Mouse (Mus musculus) midbrain, embryonic 14.5 days (tissue): ENCODE results near the gene Kif23. TPM values are rescaled to one million over a fixed set of nuclear protein-coding genes. Genes with fewer than 3 reads are reported as not detected.
A peak's percentile ranks its signal among the peaks of the same experiment; 100 is the strongest.

ENCODE experiments used
- ATAC-seq: fragments of 200-750 bp; cut with Nextera tagmentation; 2 replicates; pipeline ENCODE4 v1.8.0; 2017; ENCODE audit warnings: moderate number of reproducible peaks, moderate library complexity; ENCODE audit not compliant: low FRiP score, low TSS enrichment
- DNase-seq: peaks from one replicate; pipeline ENCODE4 v3.0.0-alpha.2; 2015
- H3K27ac ChIP-seq: fragments of 300-500 bp; sonication (generic); replicated peaks from 2 replicates; pipeline ENCODE4 v1.5.1; 2014; ENCODE audit warnings: mild to moderate bottlenecking, low read depth, low read length, moderate library complexity
- H3K27me3 ChIP-seq: fragments of 300-500 bp; sonication (generic); 2 replicates; pipeline ENCODE4 v1.6.1; 2014; ENCODE audit warnings: low read length, control low read depth, mixed read lengths; ENCODE audit not compliant: control insufficient read depth, insufficient read depth
- H3K36me3 ChIP-seq: fragments of 300-500 bp; sonication (generic); 2 replicates; pipeline ENCODE4 v1.6.1; 2014; ENCODE audit warnings: low read length, control low read depth; ENCODE audit not compliant: control insufficient read depth, insufficient read depth
- H3K4me1 ChIP-seq: fragments of 300-500 bp; sonication (generic); 2 replicates; pipeline ENCODE4 v1.6.1; 2014; ENCODE audit warnings: mild to moderate bottlenecking, antibody characterized with exemption, low read length, control low read depth; ENCODE audit not compliant: control insufficient read depth, insufficient read depth
- H3K4me2 ChIP-seq: fragments of 300-500 bp; sonication (generic); 2 replicates; pipeline ENCODE4 v1.6.1; 2014; ENCODE audit warnings: mild to moderate bottlenecking, low read length, moderate library complexity
- H3K4me3 ChIP-seq: fragments of 300-500 bp; sonication (generic); replicated peaks from 2 replicates; pipeline ENCODE4 v1.5.1; 2014; ENCODE audit warnings: low read depth, low read length
- H3K9ac ChIP-seq: fragments of 300-500 bp; sonication (generic); replicated peaks from 2 replicates; pipeline ENCODE4 v1.6.1; 2014; ENCODE audit warnings: mild to moderate bottlenecking, low read length, moderate library complexity
- H3K9me3 ChIP-seq: fragments of 300-500 bp; sonication (generic); 2 replicates; pipeline ENCODE4 v1.6.1; 2016; ENCODE audit warnings: low read length, control low read depth, mixed read lengths; ENCODE audit not compliant: control insufficient read depth
- WGBS: fragments of 180-500 bp; shearing (Covaris S2); extraction: QIAGEN DNeasy Blood & Tissue Kit; methylation state at CpG from one replicate; pipeline ENCODE4 v1.1.7; 2014; 5-methylcytosine and 5-hydroxymethylcytosine counted together
- polyA plus RNA-seq: library from polyadenylated mRNA; unstranded; fragments of >200 nt; fragmentation: Nextera tagmentation; extraction: Ambion mirVana; gene quantifications from 2 replicates; pipeline ENCODE4 v1.2.1, GENCODE M21; 2014

The Kif23 gene
- polyA plus RNA-seq, 1 experiment from 2014 or later = 26.3 TPM

DNA sequence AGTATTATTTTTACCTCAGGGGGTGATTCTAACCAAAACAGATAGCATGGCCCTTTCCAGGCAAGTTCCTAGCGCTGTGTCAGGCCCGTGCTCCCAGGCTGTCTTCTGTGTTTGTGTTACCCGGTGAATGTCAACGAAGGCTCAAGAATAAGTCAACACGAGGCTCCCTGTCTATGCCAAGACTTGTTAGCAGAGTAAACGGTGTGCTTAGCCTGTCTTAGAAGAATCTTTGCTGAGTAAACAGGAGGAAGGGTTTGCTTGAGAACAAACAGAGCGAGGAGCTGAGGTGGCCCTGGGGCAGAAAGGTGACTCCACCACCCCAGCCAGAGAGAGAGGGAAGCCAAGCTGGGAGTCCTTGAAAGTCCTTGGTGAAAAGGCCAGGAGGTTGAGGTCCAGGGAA lies 42.4 kb downstream of the Kif23 start:
- Histone ChIP-seq H3K4me1 (peaks cover 13% of the 10 kb centered on the region), H3K27ac (no peak overlapping the region), H3K27me3 (0 out of 2 replicates have a peak, but pooled peaks cover 4% of the 10 kb centered on the region), H3K36me3 (no peaks in the 10 kb centered on the region), H3K4me3 (no peak overlapping the region), H3K9me3 (no peaks in the 10 kb centered on the region), H3K4me2 (no peak overlapping the region), H3K9ac (no peak overlapping the region)
- DNase-seq (no peak), ATAC-seq (no peak)
- 73% methylated on average over 7 of the region's 7 CpGs for WGBS

DNA sequence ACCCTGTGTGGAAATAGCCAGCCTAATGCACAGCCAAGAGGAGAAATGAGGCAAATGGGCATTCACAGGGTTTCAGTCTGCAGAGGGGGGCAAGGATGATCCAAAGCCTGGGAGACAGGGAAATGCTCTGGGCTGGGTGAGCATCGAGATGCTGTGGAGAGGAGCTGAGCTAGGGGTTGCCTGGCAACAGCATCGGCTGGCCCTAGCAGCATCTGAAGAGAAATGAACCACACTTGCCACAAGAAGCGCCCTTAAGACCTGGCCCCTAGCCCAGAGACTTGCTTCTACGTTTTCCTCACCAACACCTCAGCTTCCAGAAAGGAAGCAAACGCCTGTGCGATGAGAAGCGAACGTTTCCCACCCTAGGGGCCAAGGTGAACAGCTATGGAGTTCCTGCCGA lies 44.1 kb downstream of the Kif23 start:
- WGBS = 40% methylated on average over 9 of the region's 9 CpGs
- Histone ChIP-seq H3K9me3 (no peaks in the 10 kb centered on the region), H3K27me3 (0 out of 2 replicates have a peak, but pooled peaks cover 8% of the 10 kb centered on the region), H3K9ac (no peak overlapping the region; the same call in 1 of the 2 replicates), H3K4me1 (peaks cover 13% of the 10 kb centered on the region), H3K27ac (peak overlapping the region; percentile 26; the same call in 1 of the 2 replicates), H3K4me3 (no peak overlapping the region), H3K36me3 (no peaks in the 10 kb centered on the region), H3K4me2 (no peak overlapping the region)
- ATAC-seq (no peak), DNase-seq (peak; percentile 75)

DNA sequence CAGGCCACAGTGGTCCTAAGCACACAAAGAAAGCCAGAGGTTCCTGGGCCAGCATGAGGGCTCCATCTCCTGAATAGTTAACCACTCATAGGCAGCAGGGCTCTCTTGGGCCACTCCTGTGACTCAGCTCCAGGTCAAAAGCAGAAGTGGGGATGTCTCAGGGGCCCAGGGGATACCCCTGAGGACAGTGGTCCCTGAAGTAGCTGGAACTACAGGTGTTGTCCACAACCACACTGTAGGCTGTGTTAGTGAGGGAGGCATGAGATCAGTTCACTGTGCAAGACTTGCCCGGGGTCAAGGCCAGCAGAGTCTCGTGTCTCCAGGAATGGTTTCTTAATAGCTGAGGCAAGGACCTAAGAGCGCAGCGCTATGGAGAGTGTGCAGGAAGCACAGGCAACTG lies 45.0 kb downstream of the Kif23 start:
- no peak overlapping the region for H3K27ac ChIP-seq
- H3K4me1 ChIP-seq = peaks cover 13% of the 10 kb centered on the region
- no peak overlapping the region for H3K9ac ChIP-seq
- no peak overlapping the region for H3K4me2 ChIP-seq
- no peak overlapping the region for H3K4me3 ChIP-seq
- ATAC-seq (no peak), DNase-seq (no peak)
- H3K27me3 ChIP-seq = 0 out of 2 replicates have a peak, but pooled peaks cover 8% of the 10 kb centered on the region
- no peaks in the 10 kb centered on the region for H3K36me3 ChIP-seq
- H3K9me3 ChIP-seq = no peaks in the 10 kb centered on the region
- 83% methylated on average over 4 of the region's 4 CpGs for WGBS

DNA sequence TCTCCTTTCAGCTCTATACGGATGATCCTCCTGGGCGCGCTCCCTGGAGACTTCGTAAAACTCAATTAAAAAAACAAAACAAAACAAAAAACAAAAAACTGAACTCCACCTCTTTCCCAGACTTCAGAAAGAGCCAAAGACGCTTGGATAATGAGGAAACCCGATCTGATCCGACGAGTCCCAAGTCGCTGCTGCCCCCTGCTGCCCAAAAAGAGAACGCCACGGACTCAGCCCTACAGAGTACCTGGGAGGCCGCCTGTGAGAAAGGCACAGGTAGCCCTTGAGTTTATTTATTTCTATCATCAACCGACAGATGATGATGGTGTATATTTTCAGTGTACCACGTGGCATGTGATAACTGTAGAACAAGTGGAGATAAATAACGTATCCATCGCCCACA lies 46.8 kb downstream of the Kif23 start:
- DNase-seq (peak; percentile 94), ATAC-seq (no peak; the same call in 1 of the 2 replicates)
- no peak overlapping the region for H3K9ac ChIP-seq
- H3K4me1 ChIP-seq = peaks cover 13% of the 10 kb centered on the region
- H3K4me3 ChIP-seq = no peak overlapping the region
- 0 out of 2 replicates have a peak overlapping the region, but pooled peaks have one; percentile 13 for H3K4me2 ChIP-seq
- no peaks in the 10 kb centered on the region for H3K9me3 ChIP-seq
- H3K27ac ChIP-seq = no peak overlapping the region
- 0 out of 2 replicates have a peak, but pooled peaks cover 8% of the 10 kb centered on the region for H3K27me3 ChIP-seq
- H3K36me3 ChIP-seq = no peaks in the 10 kb centered on the region
- WGBS = 6% methylated on average over 16 of the region's 16 CpGs

DNA sequence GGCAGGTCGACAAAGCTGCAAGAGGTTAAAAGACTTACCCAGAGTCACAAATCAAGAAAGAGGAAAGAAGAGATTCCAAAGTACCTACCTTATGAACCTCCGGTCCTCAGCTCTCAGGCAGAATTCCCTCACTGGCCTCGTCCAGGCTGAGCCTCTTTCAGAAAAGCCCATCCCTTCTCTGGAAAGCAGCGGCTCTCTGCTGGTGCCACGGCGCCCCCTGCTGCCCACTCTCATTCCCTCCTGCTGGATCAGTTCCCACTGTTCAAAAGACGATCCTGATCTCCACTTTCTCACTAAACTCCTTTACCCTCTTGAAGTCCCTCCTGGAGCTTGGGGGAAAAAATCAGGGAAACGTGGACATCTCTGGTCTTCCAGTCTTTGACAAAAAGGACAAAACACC lies 48.2 kb downstream of the Kif23 start:
- 3% methylated on average over 8 of the region's 8 CpGs for WGBS
- H3K27ac ChIP-seq = no peak overlapping the region
- H3K4me1 ChIP-seq = peaks cover 13% of the 10 kb centered on the region
- H3K36me3 ChIP-seq = no peaks in the 10 kb centered on the region
- no peak overlapping the region for H3K4me2 ChIP-seq
- peak; percentile 24; the same call in 1 of the 2 replicates for ATAC-seq
- no peak overlapping the region for H3K9ac ChIP-seq
- DNase-seq = peak; percentile 94
- H3K9me3 ChIP-seq = no peaks in the 10 kb centered on the region
- no peak overlapping the region for H3K4me3 ChIP-seq
- H3K27me3 ChIP-seq = 0 out of 2 replicates have a peak, but pooled peaks cover 8% of the 10 kb centered on the region

DNA sequence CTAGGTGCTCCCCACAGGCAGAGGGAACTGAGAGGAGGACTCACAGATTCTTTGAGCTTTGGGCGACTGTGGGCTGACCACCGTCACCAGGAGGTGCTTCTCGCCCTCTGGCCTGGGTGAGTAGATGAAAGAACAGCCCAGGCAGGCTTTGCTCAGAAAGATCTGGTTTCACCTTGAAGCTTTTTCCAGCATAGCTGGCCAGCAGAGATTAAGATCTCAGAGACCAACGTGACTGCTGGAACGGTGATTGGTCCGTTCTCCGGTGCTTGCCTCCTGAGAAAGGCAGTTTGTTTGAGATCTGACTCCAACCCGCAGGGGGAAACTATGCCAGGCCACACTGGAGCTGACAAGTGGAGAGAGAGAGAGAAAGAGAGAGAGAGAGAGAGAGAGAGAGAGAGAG lies 51.6 kb downstream of the Kif23 start:
- DNase-seq = no peak
- no peak for ATAC-seq
- Histone ChIP-seq H3K4me3 (no peak overlapping the region), H3K27ac (no peak overlapping the region), H3K27me3 (0 out of 2 replicates have a peak, but pooled peaks cover 8% of the 10 kb centered on the region), H3K9me3 (no peaks in the 10 kb centered on the region), H3K4me1 (no peaks in the 10 kb centered on the region), H3K36me3 (no peaks in the 10 kb centered on the region), H3K9ac (no peak overlapping the region), H3K4me2 (no peak overlapping the region)
- WGBS = 80% methylated on average over 8 of the region's 8 CpGs

DNA sequence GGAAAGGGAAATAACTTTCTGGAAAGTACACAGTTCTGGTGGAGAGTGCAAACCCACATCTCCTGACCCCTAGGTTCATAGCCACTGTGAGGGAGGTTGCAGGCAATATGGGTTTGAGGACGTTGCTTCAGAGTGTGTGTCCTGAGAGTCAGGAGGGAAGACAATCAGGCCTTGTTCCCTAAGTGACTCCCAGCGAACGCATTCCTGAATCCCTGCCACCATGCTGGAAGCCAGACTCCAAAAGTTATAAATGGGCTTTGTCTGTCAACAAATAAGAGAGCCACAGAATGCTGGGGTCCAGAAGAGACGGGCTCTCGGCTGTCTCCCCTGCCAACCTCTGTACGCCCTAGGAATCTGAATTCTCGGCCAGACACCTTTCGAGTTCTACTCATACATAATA lies 56.7 kb downstream of the Kif23 start:
- ATAC-seq (no peak), DNase-seq (peak; percentile 58)
- peaks cover 1% of the 10 kb centered on the region; the same call in 1 of the 2 replicates for H3K4me1 ChIP-seq
- no peaks in the 10 kb centered on the region for H3K9me3 ChIP-seq
- no peak overlapping the region for H3K9ac ChIP-seq
- no peak overlapping the region for H3K4me3 ChIP-seq
- 42% methylated on average over 8 of the region's 8 CpGs for WGBS
- H3K27me3 ChIP-seq = no peaks in the 10 kb centered on the region
- no peak overlapping the region for H3K27ac ChIP-seq
- H3K36me3 ChIP-seq = no peaks in the 10 kb centered on the region
- H3K4me2 ChIP-seq = no peak overlapping the region

DNA sequence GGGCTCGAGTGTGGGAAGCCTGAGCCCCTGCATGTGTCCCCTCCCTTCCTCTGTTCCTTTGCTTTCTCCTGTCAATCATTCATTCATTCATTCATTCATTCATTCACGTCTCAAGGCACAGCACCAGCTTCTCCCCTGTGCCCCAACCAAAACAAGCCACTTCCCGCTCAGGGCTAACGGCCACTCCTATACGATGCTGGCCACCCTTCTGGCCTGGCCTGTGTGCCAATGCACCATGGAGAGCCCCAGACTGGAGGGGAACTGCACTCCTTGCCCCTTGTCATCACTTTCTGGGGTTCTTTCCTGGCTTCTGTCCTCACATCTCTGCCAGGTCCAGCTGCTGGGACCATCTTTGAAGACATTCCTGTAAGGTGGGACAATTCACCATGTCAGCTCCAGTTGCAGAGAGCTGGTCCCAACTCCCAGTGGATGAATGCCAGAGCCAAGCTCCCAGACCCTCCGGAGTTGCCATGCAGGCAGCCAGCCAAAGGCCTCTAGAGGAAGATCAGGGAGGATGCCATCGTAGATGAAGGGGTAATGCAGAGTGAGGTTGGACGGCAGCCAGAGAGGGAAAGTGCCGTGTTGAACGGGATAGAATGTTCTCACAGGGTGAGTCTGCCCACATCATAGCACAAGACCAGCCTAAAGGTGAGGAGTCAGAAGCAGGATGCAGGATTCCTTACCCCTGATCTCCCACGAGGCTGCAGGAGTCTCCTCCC lies 58.8 kb downstream of the Kif23 start:
- WGBS = 61% methylated on average over 11 of the region's 11 CpGs
- ATAC-seq = no peak; the same call in 1 of the 2 replicates
- H3K9me3 ChIP-seq = no peaks in the 10 kb centered on the region

DNA sequence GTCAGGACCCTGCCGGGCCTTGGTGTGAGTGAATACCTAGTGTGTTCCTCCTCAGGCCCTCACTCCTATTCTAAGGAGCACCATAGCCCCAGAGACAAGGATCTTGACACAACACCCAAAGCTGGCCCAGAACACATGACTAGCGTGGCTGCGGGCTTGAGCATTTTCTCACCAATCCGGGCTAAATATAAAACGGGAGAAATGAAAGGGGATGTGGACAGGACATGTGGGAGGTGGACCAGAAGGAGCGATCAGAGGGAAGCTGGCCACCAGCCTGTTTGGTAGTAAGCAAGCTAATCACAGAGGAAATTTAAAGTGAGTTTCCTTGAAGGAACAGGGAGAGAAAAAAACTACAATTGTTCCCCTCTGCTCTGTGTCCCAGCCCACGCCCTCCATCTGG lies 60.6 kb downstream of the Kif23 start:
- H3K27me3 ChIP-seq = no peaks in the 10 kb centered on the region
- H3K9me3 ChIP-seq = no peaks in the 10 kb centered on the region
- no peak overlapping the region for H3K9ac ChIP-seq
- ATAC-seq = no peak
- no peak overlapping the region for H3K27ac ChIP-seq
- H3K36me3 ChIP-seq = no peaks in the 10 kb centered on the region
- no peak overlapping the region for H3K4me2 ChIP-seq
- peaks cover 9% of the 10 kb centered on the region; the same call in 1 of the 2 replicates for H3K4me1 ChIP-seq
- WGBS = 92% methylated on average over 7 of the region's 7 CpGs
- no peak overlapping the region for H3K4me3 ChIP-seq
- no peak for DNase-seq

More for the DNA sequence above, 58.8 kb downstream of the Kif23 start:
- no peak overlapping the region for H3K4me3 ChIP-seq
- no peaks in the 10 kb centered on the region for H3K36me3 ChIP-seq
- no peak overlapping the region; the same call in 1 of the 2 replicates for H3K27ac ChIP-seq
- no peak overlapping the region for H3K9ac ChIP-seq
- H3K27me3 ChIP-seq = no peaks in the 10 kb centered on the region
- H3K4me1 ChIP-seq = peaks cover 9% of the 10 kb centered on the region; the same call in 1 of the 2 replicates
- DNase-seq = peak; percentile 81
- H3K4me2 ChIP-seq = no peak overlapping the region
